Mouse (Mus musculus) kidney, embryonic 16.5 days (tissue): ENCODE measurements around the gene Gnaz. TPM values are rescaled to one million over a fixed set of nuclear protein-coding genes. Genes with fewer than 3 reads are reported as not detected.

Source experiments
- ATAC-seq: fragments of 200-750 bp; cut with Nextera tagmentation; 2 replicates; pipeline ENCODE4 v1.8.0; 2017; ENCODE audit warnings: moderate TSS enrichment; ENCODE audit not compliant: low FRiP score, low TSS enrichment
- H3K27ac ChIP-seq: fragments of 300-500 bp; sonication (generic); 2 replicates; pipeline ENCODE4 v1.5.1; 2014; ENCODE audit warnings: low read length
- H3K27me3 ChIP-seq: fragments of 300-500 bp; sonication (generic); 2 replicates; pipeline ENCODE4 v1.6.1; 2014; ENCODE audit warnings: low read length, control low read depth, mixed read lengths; ENCODE audit not compliant: insufficient read depth
- H3K36me3 ChIP-seq: fragments of 300-500 bp; sonication (generic); 2 replicates; pipeline ENCODE4 v1.6.1; 2014; ENCODE audit warnings: low read length, control low read depth, mixed read lengths; ENCODE audit not compliant: insufficient read depth
- H3K4me1 ChIP-seq: fragments of 300-500 bp; sonication (generic); 2 replicates; pipeline ENCODE4 v1.6.1; 2014; ENCODE audit warnings: low read length, control low read depth, mixed read lengths; ENCODE audit not compliant: insufficient read depth
- H3K4me2 ChIP-seq: fragments of 300-500 bp; sonication (generic); replicated peaks from 2 replicates; pipeline ENCODE4 v1.6.1; 2014; ENCODE audit warnings: low read depth, low read length
- H3K4me3 ChIP-seq: fragments of 300-500 bp; sonication (generic); 2 replicates; pipeline ENCODE4 v1.5.1; 2014; ENCODE audit warnings: mild to moderate bottlenecking, low read length
- H3K9ac ChIP-seq: fragments of 300-500 bp; sonication (generic); replicated peaks from 2 replicates; pipeline ENCODE4 v1.6.1; 2014; ENCODE audit warnings: low read length
- H3K9me3 ChIP-seq: fragments of 300-500 bp; sonication (generic); 2 replicates; pipeline ENCODE4 v1.6.1; 2016; ENCODE audit warnings: low read length, control low read depth
- WGBS: fragments of 180-500 bp; shearing (Covaris S2); extraction: QIAGEN DNeasy Blood & Tissue Kit; methylation state at CpG from one replicate; pipeline ENCODE4 v1.1.7; 2014; 5-methylcytosine and 5-hydroxymethylcytosine counted together
- polyA plus RNA-seq: library from polyadenylated mRNA; unstranded; fragments of >200 nt; fragmentation: Nextera tagmentation; extraction: Ambion mirVana; gene quantifications from 2 replicates; pipeline ENCODE4 v1.2.1, GENCODE M21; 2015

Gnaz gene
- 5.4 and 6.2 TPM in 2 replicates for polyA plus RNA-seq

- Histone ChIP-seq H3K36me3 (no peaks in the 10 kb centered on the region), H3K4me1 (peaks cover 26% of the 10 kb centered on the region), H3K27me3 (peaks cover 14% of the 10 kb centered on the region), H3K4me3 (peak within 1 kb of the TSS; percentile 70), H3K4me2 (peak within 1 kb of the TSS; percentile 96), H3K9ac (peak within 1 kb of the TSS; percentile 67), H3K9me3 (no peaks in the 10 kb centered on the region), H3K27ac (peak within 1 kb of the TSS; percentile 13; the same call in 1 of the 2 replicates)
- ATAC-seq = peak; percentile 97
- under 1% methylated on average over 82 of the region's 83 CpGs for WGBS
Observed at GRCm38 (mm10) chr10:74966850-74967451, at the start of gene Gnaz. Gnaz (plus strand) TSS chr10:74967177.

GRCm38 (mm10) chr10:74919277-74919676, 47.7 kb upstream of the Gnaz start:
- no peak for ATAC-seq
- 37% methylated on average over 5 of the region's 5 CpGs for WGBS
- Histone ChIP-seq H3K27ac (no peak overlapping the region), H3K27me3 (no peaks in the 10 kb centered on the region), H3K36me3 (no peaks in the 10 kb centered on the region), H3K9me3 (no peaks in the 10 kb centered on the region), H3K4me2 (no peak overlapping the region), H3K4me1 (no peaks in the 10 kb centered on the region), H3K4me3 (no peak overlapping the region), H3K9ac (no peak overlapping the region)

- no peak overlapping the region for H3K4me3 ChIP-seq
- 44% methylated on average over 17 of the region's 17 CpGs for WGBS
Observed at GRCm38 (mm10) chr10:74920853-74921567, 46.0 kb upstream of the Gnaz start.

GRCm38 (mm10) chr10:74921614-74922013, 45.4 kb upstream of the Gnaz start:
- ATAC-seq = no peak
- WGBS = 88% methylated on average over 11 of the region's 11 CpGs

More at GRCm38 (mm10) chr10:74920853-74921567, 46.0 kb upstream of the Gnaz start:
- peak; percentile 66 for ATAC-seq
- Histone ChIP-seq H3K27ac (no peak overlapping the region), H3K27me3 (no peaks in the 10 kb centered on the region), H3K9me3 (no peaks in the 10 kb centered on the region), H3K36me3 (no peaks in the 10 kb centered on the region), H3K4me1 (no peaks in the 10 kb centered on the region), H3K9ac (no peak overlapping the region), H3K4me2 (no peak overlapping the region)

GRCm38 (mm10) chr10:74922763-74923162, 44.2 kb upstream of the Gnaz start:
- no peak overlapping the region for H3K4me2 ChIP-seq
- WGBS = 61% methylated on average over 6 of the region's 6 CpGs

More at GRCm38 (mm10) chr10:74921614-74922013, 45.4 kb upstream of the Gnaz start:
- H3K4me3 ChIP-seq = no peak overlapping the region
- no peaks in the 10 kb centered on the region for H3K9me3 ChIP-seq
- H3K9ac ChIP-seq = no peak overlapping the region
- H3K27me3 ChIP-seq = no peaks in the 10 kb centered on the region
- no peak overlapping the region for H3K27ac ChIP-seq
- no peaks in the 10 kb centered on the region for H3K4me1 ChIP-seq
- no peaks in the 10 kb centered on the region for H3K36me3 ChIP-seq
- no peak overlapping the region for H3K4me2 ChIP-seq

GRCm38 (mm10) chr10:74924274-74924673, 42.7 kb upstream of the Gnaz start:
- H3K9ac ChIP-seq = no peak overlapping the region
- H3K27ac ChIP-seq = no peak overlapping the region
- WGBS = 93% methylated on average over 14 of the region's 14 CpGs
- H3K36me3 ChIP-seq = no peaks in the 10 kb centered on the region
- no peak for ATAC-seq
- H3K27me3 ChIP-seq = no peaks in the 10 kb centered on the region
- H3K4me2 ChIP-seq = no peak overlapping the region
- H3K4me1 ChIP-seq = no peaks in the 10 kb centered on the region
- H3K4me3 ChIP-seq = no peak overlapping the region
- no peaks in the 10 kb centered on the region for H3K9me3 ChIP-seq

More at GRCm38 (mm10) chr10:74922763-74923162, 44.2 kb upstream of the Gnaz start:
- Histone ChIP-seq H3K27me3 (no peaks in the 10 kb centered on the region), H3K27ac (no peak overlapping the region), H3K4me3 (no peak overlapping the region), H3K36me3 (no peaks in the 10 kb centered on the region), H3K9me3 (no peaks in the 10 kb centered on the region), H3K9ac (no peak overlapping the region), H3K4me1 (no peaks in the 10 kb centered on the region)
- peak; percentile 37; the same call in 1 of the 2 replicates for ATAC-seq

GRCm38 (mm10) chr10:74925324-74925723, 41.7 kb upstream of the Gnaz start:
- Histone ChIP-seq H3K36me3 (no peaks in the 10 kb centered on the region), H3K9ac (no peak overlapping the region; the same call in 1 of the 2 replicates), H3K27me3 (no peaks in the 10 kb centered on the region), H3K9me3 (no peaks in the 10 kb centered on the region), H3K4me2 (peak overlapping the region; percentile 48), H3K4me3 (peak overlapping the region; percentile 18), H3K4me1 (no peaks in the 10 kb centered on the region), H3K27ac (no peak overlapping the region)
- WGBS = 16% methylated on average over 21 of the region's 21 CpGs
- no peak for ATAC-seq

GRCm38 (mm10) chr10:74928276-74928675, 38.7 kb upstream of the Gnaz start:
- 87% methylated on average over 7 of the region's 7 CpGs for WGBS
- no peak for ATAC-seq

GRCm38 (mm10) chr10:74929578-74929977, 37.4 kb upstream of the Gnaz start:
- H3K4me1 ChIP-seq = no peaks in the 10 kb centered on the region
- no peak overlapping the region for H3K4me2 ChIP-seq
- H3K9me3 ChIP-seq = no peaks in the 10 kb centered on the region
- no peaks in the 10 kb centered on the region for H3K36me3 ChIP-seq
- H3K27me3 ChIP-seq = no peaks in the 10 kb centered on the region
- no peak for ATAC-seq
- H3K27ac ChIP-seq = no peak overlapping the region
- no peak overlapping the region for H3K9ac ChIP-seq
- no peak overlapping the region for H3K4me3 ChIP-seq
- WGBS = 69% methylated on average over 6 of the region's 6 CpGs

More at GRCm38 (mm10) chr10:74928276-74928675, 38.7 kb upstream of the Gnaz start:
- H3K27ac ChIP-seq = no peak overlapping the region
- H3K9ac ChIP-seq = no peak overlapping the region
- no peaks in the 10 kb centered on the region for H3K36me3 ChIP-seq
- no peaks in the 10 kb centered on the region for H3K27me3 ChIP-seq
- no peak overlapping the region for H3K4me2 ChIP-seq
- H3K4me3 ChIP-seq = no peak overlapping the region
- H3K4me1 ChIP-seq = no peaks in the 10 kb centered on the region
- H3K9me3 ChIP-seq = no peaks in the 10 kb centered on the region

- Histone ChIP-seq H3K9ac (no peak overlapping the region), H3K27me3 (no peaks in the 10 kb centered on the region), H3K9me3 (no peaks in the 10 kb centered on the region), H3K4me3 (no peak overlapping the region), H3K4me2 (no peak overlapping the region), H3K4me1 (no peaks in the 10 kb centered on the region), H3K27ac (no peak overlapping the region), H3K36me3 (no peaks in the 10 kb centered on the region)
- WGBS = 73% methylated on average over 3 of the region's 3 CpGs
- ATAC-seq = no peak
Observed at GRCm38 (mm10) chr10:74930541-74930940, 36.4 kb upstream of the Gnaz start.
